Mouse (Mus musculus): ENCODE measurements around the gene Samd14.

DNA sequence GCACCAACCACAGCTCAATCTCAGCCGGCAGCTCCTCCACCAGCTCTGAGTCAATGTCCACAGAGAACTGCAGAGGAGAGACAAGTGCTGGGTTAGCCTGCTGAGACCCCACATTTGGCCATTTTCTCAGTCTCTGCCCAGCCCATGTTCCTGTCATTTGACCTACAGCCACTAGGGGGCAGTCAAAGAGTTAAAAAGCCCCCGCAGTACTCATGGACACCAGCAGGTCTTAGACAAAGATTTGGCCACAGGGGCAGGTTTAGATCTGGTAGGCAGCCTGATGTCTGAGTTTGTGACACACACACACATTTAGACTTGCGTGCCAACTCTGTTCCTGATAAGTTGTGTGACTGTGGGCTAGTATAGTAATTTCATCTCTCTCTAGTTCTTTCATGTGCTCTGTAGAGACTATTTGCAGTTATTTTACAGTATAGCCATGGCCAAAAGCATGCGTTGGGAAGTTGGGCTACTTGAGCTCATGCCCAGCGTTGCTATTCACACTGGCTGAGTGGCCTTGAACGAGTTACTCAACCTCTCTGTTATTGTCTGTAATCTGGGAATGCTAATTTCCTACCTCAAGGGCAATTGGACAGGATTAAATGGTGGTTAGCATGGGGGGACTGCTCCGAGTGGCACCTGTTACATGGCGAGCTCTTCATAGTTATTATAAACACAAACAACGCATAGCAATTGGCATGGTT lies 37.5 kb downstream of the Samd14 start:
- TF ChIP-seq CTCF (IDR thresholded peaks at IDR 0.05) (peak; percentile 96), EP300 (IDR thresholded peaks at IDR 0.05) (no peak)

Measured in lung, postnatal 0 days (tissue).